Mouse (Mus musculus) liver, adult 2 months (tissue): ENCODE measurements around the gene Nadk2. TPM values are rescaled to one million over a fixed set of nuclear protein-coding genes. Genes with fewer than 3 reads are reported as not detected.

Source experiments
- DNase-seq: peaks from one replicate; pipeline ENCODE4 v3.0.0-alpha.2; 2011; ENCODE audit warnings: low read depth, low spot score; ENCODE audit errors: extremely low read depth
- H3K27ac ChIP-seq: fragments of 200-500 bp; replicated peaks from 2 replicates; pipeline ENCODE4 v1.5.1; 2012; ENCODE audit warnings: low read depth, mild to moderate bottlenecking, control low read depth, inconsistent platforms, low read length; ENCODE audit not compliant: insufficient read depth
- H3K27me3 ChIP-seq: fragments of 200-500 bp; 2 replicates; pipeline ENCODE4 v1.6.1; 2012; ENCODE audit warnings: mild to moderate bottlenecking, moderate library complexity, low read length, inconsistent platforms; ENCODE audit not compliant: control insufficient read depth, insufficient read depth
- H3K36me3 ChIP-seq: fragments of 200-500 bp; 2 replicates; pipeline ENCODE4 v1.6.1; 2012; ENCODE audit warnings: low read length, inconsistent platforms; ENCODE audit not compliant: control insufficient read depth, insufficient read depth
- H3K4me1 ChIP-seq: fragments of 200-500 bp; 2 replicates; pipeline ENCODE4 v1.6.1; 2011; ENCODE audit warnings: low read length; ENCODE audit not compliant: control insufficient read depth, insufficient read depth
- H3K4me3 ChIP-seq: fragments of 200-500 bp; 2 replicates; pipeline ENCODE4 v1.5.1; 2011; ENCODE audit warnings: low read depth, mild to moderate bottlenecking, control low read depth, low read length, moderate library complexity; ENCODE audit not compliant: insufficient read depth
- H3K79me2 ChIP-seq: fragments of 200-500 bp; 2 replicates; pipeline ENCODE4 v1.6.1; 2012; ENCODE audit warnings: inconsistent platforms, mild to moderate bottlenecking, low read length, moderate library complexity; ENCODE audit not compliant: control insufficient read depth, insufficient read depth
- H3K9ac ChIP-seq: fragments of 200-500 bp; 2 replicates; pipeline ENCODE4 v1.6.1; 2012; ENCODE audit warnings: low read depth, mild to moderate bottlenecking, control low read depth, inconsistent platforms, low read length
- CTCF ChIP-seq: fragments of 200-500 bp; IDR thresholded peaks from 2 replicates; pipeline ENCODE4 v1.5.1; 2011; ENCODE audit warnings: low read depth, low read length, control low read depth
- POLR2A ChIP-seq: fragments of 200-500 bp; IDR thresholded peaks from 2 replicates; pipeline ENCODE4 v1.6.1; 2011; ENCODE audit warnings: low read length, control low read depth; ENCODE audit not compliant: insufficient read depth; ENCODE audit errors: extremely low read depth
- WGBS: fragments of 180-500 bp; shearing (Covaris S2); methylation state at CpG from one replicate; pipeline ENCODE4 v1.1.7; 2018; 5-methylcytosine and 5-hydroxymethylcytosine counted together
- polyA plus RNA-seq: library from polyadenylated mRNA; depleted of rRNA; stranded (reverse); fragments of >200 nt; gene quantifications from 2 replicates; pipeline ENCODE4 v1.2.3, GENCODE M21; 2012; rRNA removed
- total RNA-seq: library from RNA; depleted of rRNA; stranded (reverse); fragments of >200 nt; gene quantifications from 2 replicates; pipeline ENCODE4 v1.2.3, GENCODE M21; 2014; rRNA removed

The Nadk2 gene
- 162 and 163 TPM in 2 replicates for total RNA-seq
- polyA plus RNA-seq = 71.8 and 91.9 TPM in 2 replicates

DNA sequence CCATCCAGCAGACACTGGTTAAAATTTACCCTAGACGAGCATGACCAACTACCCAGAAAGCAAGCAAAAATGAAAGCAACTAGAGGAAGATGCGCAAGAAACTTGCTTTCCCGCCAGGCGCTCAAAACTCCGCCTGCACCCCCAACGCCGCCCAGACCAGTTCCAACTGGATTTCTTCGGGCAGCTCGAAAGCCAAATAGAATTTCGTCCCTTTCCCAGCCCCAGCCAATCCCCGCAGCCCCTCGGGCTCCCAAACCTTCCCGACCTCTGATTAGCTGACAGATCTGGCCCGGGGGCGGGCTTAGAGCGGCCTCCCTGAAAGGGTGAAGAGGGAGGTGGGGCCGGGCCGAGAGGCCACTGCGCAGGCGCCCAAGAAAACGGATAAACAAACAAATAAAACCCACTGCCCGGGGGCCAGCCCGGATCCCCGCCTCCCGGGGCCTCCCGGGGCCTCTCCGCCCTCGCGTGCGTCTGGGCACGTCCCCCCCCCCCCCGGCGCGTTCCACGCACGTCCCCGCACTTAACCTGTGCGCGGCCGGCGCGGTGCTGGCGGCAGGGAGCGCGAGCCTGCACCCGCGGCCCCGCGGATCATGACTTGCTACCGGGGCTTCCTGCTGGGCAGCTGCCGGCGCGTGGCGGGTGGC, at the start of gene Nadk2:
Gene Nadk2, plus strand, starts transcription at position 349 of the 644 bp plus-strand sequence.
- peaks cover 19% of the 10 kb centered on the region; the same call in 1 of the 2 replicates for H3K79me2 ChIP-seq
- no peaks in the 10 kb centered on the region; the same call in 1 of the 2 replicates for H3K36me3 ChIP-seq
- H3K9ac ChIP-seq = peak within 1 kb of the TSS; percentile 99
- no peaks in the 10 kb centered on the region for H3K27me3 ChIP-seq
- TF ChIP-seq CTCF = no peak
- 0 out of 2 replicates have a peak, but pooled peaks have one; percentile 27 for TF ChIP-seq POLR2A
- peak; percentile 97 for DNase-seq
- WGBS = under 1% methylated on average over 41 of the region's 54 CpGs
- H3K4me3 ChIP-seq = peak within 1 kb of the TSS; percentile 84
- H3K27ac ChIP-seq = peak within 1 kb of the TSS; percentile 100
- H3K4me1 ChIP-seq = peaks cover 20% of the 10 kb centered on the region

DNA sequence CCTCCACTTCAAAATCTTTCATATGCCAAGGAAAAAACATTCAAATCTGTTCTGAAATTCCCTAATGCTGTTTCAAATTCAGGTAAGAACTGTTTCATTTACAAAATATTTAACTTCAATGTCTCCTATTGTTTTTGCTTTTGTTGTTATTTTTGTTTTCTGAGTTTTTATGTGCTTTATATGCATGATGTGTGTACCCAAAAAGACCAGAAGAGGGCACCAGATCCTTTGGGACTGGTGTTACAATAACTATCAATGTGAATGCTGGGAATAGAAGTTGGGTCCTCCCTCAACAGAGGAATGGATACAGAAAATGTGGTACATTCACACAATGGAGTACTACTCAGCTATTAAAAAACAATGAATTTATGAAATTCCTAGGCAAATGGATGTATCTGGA, 15.4 kb upstream of the Nadk2 start:
- TF ChIP-seq CTCF (no peak), POLR2A (no peak)
- no peaks in the 10 kb centered on the region for H3K4me1 ChIP-seq
- H3K36me3 ChIP-seq = no peaks in the 10 kb centered on the region
- H3K27ac ChIP-seq = no peak overlapping the region
- no peak overlapping the region for H3K4me3 ChIP-seq
- H3K79me2 ChIP-seq = no peaks in the 10 kb centered on the region
- H3K27me3 ChIP-seq = no peaks in the 10 kb centered on the region
- H3K9ac ChIP-seq = no peak overlapping the region
- DNase-seq = no peak

DNA sequence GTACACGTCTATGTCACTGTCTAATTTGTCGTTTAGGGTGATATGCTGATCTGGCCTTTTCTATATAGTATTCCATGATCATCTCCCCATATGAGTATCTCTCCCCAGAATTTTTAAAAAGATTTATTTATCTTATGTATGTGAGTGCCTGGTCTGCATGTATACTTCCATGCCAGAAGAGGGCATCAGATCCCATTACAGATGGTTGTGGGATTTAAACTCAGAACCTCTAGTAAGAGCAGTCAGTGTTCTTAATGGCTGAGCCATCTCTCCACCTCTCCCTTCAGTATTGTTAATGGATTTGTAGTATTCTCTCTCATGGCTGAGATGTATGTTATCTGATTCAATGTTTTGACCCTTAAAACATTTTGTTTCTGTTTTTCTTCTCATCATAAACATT, 11.2 kb upstream of the Nadk2 start:
- H3K9ac ChIP-seq = no peak overlapping the region
- no peaks in the 10 kb centered on the region for H3K36me3 ChIP-seq
- DNase-seq = peak; percentile 55
- no peaks in the 10 kb centered on the region for H3K27me3 ChIP-seq
- H3K4me1 ChIP-seq = peaks cover 2% of the 10 kb centered on the region; the same call in 1 of the 2 replicates
- WGBS = 86% methylated on average over 2 of the region's 2 CpGs
- H3K4me3 ChIP-seq = no peak overlapping the region
- no peak overlapping the region for H3K27ac ChIP-seq
- TF ChIP-seq CTCF (no peak), POLR2A (no peak)
- H3K79me2 ChIP-seq = no peaks in the 10 kb centered on the region

DNA sequence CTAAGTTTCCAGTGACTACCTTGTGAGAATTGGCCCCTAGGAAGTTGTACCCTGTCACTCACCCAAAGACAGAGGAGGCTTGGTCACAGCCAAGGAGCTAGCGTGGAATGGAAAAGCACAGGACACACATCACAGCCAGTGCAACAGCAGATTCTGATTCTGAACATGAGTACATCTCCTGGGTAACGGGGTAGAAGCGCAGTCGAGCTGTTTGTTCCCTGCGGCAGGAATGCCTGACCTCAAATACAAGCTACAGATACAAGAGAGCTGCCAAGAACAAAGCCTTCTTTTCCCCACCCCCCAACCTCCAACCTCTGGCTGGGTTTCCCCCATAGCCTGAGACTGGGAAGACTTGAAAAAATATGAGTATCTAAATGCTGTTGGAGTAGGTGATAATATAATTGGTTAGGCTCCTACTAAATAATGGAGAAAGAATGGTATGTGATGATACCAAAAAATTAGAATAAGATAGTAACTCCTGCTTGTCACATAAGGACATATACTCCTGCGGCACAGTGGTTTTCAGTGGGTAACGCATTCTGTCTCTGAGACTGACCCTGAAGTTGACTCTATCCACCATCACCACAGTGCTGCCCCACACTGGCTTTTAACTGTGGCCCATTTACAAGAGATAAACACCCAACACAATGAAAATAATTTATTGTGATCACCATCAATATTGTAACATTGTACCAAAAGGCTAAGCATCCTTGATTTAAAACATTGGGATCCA, 9.7 kb upstream of the Nadk2 start:
- H3K9ac ChIP-seq = no peak overlapping the region
- 53% methylated on average over 7 of the region's 7 CpGs for WGBS
- H3K4me1 ChIP-seq = peaks cover 2% of the 10 kb centered on the region; the same call in 1 of the 2 replicates
- no peaks in the 10 kb centered on the region for H3K79me2 ChIP-seq
- no peak overlapping the region for H3K4me3 ChIP-seq
- H3K27me3 ChIP-seq = no peaks in the 10 kb centered on the region
- no peak for DNase-seq
- no peak overlapping the region for H3K27ac ChIP-seq
- no peak for TF ChIP-seq POLR2A
- no peak for TF ChIP-seq CTCF
- no peaks in the 10 kb centered on the region for H3K36me3 ChIP-seq

DNA sequence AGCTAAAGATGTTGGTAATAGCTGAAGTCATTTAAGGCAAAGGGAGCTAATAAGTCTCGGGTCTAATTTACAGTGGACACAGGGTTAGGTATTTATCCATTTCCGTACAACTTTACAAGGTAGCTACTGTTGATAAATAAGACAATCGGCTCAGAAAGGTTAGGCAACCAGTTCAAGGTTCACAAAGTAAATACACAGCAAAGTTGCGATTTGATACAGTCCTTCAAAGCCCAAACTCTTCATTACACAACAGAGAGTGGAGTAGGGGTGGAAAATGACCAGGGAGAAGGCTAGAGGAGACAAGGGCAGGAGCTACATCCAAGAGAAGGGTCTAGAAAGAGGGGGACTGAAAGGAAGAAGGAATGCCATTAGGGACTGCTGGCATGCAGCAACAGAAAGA, 2.2 kb upstream of the Nadk2 start:
- Histone ChIP-seq H3K79me2 (peaks cover 7% of the 10 kb centered on the region; the same call in 1 of the 2 replicates), H3K9ac (peak overlapping the region; percentile 43), H3K27ac (peak overlapping the region; percentile 95), H3K36me3 (no peaks in the 10 kb centered on the region), H3K4me3 (no peak overlapping the region), H3K27me3 (no peaks in the 10 kb centered on the region), H3K4me1 (peaks cover 6% of the 10 kb centered on the region; the same call in 1 of the 2 replicates)
- 21% methylated on average over 4 of the region's 4 CpGs for WGBS
- DNase-seq = peak; percentile 96
- TF ChIP-seq POLR2A (no peak), CTCF (no peak)
